Mouse (Mus musculus) thymus, adult 2 months (tissue): ENCODE results near the gene Osbpl9.

ENCODE experiments used
- CTCF ChIP-seq: fragments of 200-500 bp; IDR thresholded peaks from 2 replicates; pipeline ENCODE4 v1.5.1; 2012; ENCODE audit warnings: mild to moderate bottlenecking, control low read depth, low read length, moderate library complexity, borderline replicate concordance; ENCODE audit not compliant: control insufficient read depth, poor library complexity, insufficient read depth; ENCODE audit errors: extremely low read depth
- POLR2A ChIP-seq: fragments of 200-500 bp; IDR thresholded peaks from 2 replicates; pipeline ENCODE4 v1.6.1; 2012; ENCODE audit warnings: mild to moderate bottlenecking, low read length, control low read depth, moderate library complexity; ENCODE audit not compliant: control insufficient read depth, poor library complexity, insufficient read depth; ENCODE audit errors: extremely low read depth

- no peak for TF ChIP-seq CTCF
- TF ChIP-seq POLR2A: no peak
These were observed 99.5 kb downstream of the Osbpl9 start for GRCm38 (mm10) chr4:109102574-109102973.
